Mouse (Mus musculus) bone marrow, adult 2 months (tissue): ENCODE results near the gene Fastkd1.

ENCODE experiments used
- CTCF ChIP-seq: fragments of 200-500 bp; IDR thresholded peaks from 2 replicates; pipeline ENCODE4 v1.5.1; 2011; ENCODE audit warnings: low read length, control low read depth; ENCODE audit not compliant: control insufficient read depth, insufficient read depth
- POLR2A ChIP-seq: fragments of 200-500 bp; IDR thresholded peaks from 2 replicates; pipeline ENCODE4 v1.6.1; 2011; ENCODE audit warnings: low read depth, mild to moderate bottlenecking, control low read depth, low read length, borderline replicate concordance; ENCODE audit not compliant: control insufficient read depth

DNA sequence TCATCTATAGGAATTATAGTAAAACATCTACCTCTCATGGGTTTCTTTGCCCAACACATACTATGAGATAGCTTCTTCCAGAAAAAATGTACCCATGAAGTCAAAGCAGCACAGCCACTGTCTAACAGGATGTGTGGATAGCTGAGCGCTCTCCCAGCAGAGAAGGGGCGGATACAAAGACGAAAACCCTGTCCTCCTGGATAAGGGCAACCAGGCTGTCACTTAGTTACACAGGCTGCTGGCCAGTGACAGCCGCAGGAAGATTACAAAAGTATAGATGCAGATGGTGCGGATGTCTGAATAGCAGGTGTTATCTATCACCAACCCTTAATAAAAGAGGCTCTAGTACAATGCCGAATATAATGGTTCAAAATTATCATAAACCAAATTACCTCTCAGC, 22.5 kb downstream of the Fastkd1 start:
- TF ChIP-seq CTCF (no peak), POLR2A (no peak)
